Mouse (Mus musculus) kidney, postnatal 36 days (tissue): ENCODE results near the gene Gm2075.
"Not testable (repeated sequence)": the region's sequence is repeated elsewhere in the genome, so short reads cannot be mapped to it uniquely, and the experiment has no call there.

Source experiments
- DNase-seq, 2 experiments: peaks; one replicate each; pipeline ENCODE4 v3.0.0; 2021 to 2022; ENCODE audit warnings: mixed read lengths in 2 of 2

Gm2075 gene

GRCm38 (mm10) chr12:88011548-88011947 lies at the start of gene Gm2075:
TSS of gene Gm2075 (plus strand) at chr12:88011848.
- DNase-seq: not testable (repeated sequence)

GRCm38 (mm10) chr12:87984000-87984399 lies 27.6 kb upstream of the Gm2075 start:
- peak; percentile 2 to 3 for DNase-seq

- DNase-seq: not testable (repeated sequence)
These were observed 7.5 kb upstream of the Gm2075 start for GRCm38 (mm10) chr12:88004118-88004517.

GRCm38 (mm10) chr12:88018671-88019070 lies 7.0 kb downstream of the Gm2075 start, which contains the start of gene Gm6803:
TSS of gene Gm6803 (minus strand) at chr12:88018771.
- DNase-seq: not testable (repeated sequence)

GRCm38 (mm10) chr12:88026704-88027103 lies 15.1 kb downstream of the Gm2075 start, which contains the start of gene Gm2056:
TSS of gene Gm2056 (plus strand) at chr12:88027004.
- not testable (repeated sequence) for DNase-seq

GRCm38 (mm10) chr12:88032250-88032649 lies 20.6 kb downstream of the Gm2075 start:
- DNase-seq: not testable (repeated sequence)

- not testable (repeated sequence) for DNase-seq
These were observed 27.4 kb downstream of the Gm2075 start for GRCm38 (mm10) chr12:88039062-88039461.

- not testable (repeated sequence) for DNase-seq
These were observed 28.1 kb downstream of the Gm2075 start for GRCm38 (mm10) chr12:88039703-88040102.

GRCm38 (mm10) chr12:88045226-88045625 lies 33.6 kb downstream of the Gm2075 start:
- not testable (repeated sequence) for DNase-seq
